ENCODE assay signal across 20 mouse cellular contexts in the genomic region with DNA sequence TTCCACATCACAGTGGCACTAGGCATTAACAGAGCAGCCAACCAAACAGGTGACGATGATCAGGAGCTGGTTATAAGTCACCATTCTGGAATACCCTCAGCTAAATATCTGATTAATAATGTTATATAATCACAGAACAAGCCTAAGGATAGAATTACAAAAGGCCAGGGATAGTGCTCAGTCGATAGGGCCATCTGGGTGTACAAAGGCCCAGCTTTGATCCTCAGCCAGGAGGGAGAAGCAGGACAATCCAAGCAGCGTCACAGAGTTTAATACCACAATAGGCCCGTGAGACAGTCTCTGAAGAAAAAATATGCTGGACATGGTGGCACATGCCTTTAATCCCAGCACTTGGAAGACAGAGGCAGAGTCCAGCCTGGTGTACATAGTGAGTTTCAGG. TPM values are rescaled to one million over a fixed set of nuclear protein-coding genes. Genes with fewer than 3 reads are reported as not detected.
DNase-seq lines count a peak whose midpoint lies in the region; TF ChIP-seq lines count a peak whose summit lies in the region.
"Had no signal": no experiment of that assay in that cellular context is flagged by ENCODE, and none has a peak within 500 bp of the region (broad histone marks: within the 10 kb centered on the region; RNA-seq: fewer than 3 reads in every experiment).

No protein-coding gene starts in this region.

- peak; percentile 12 for DNase-seq in cerebellum, adult 11-12 months
- no peak for DNase-seq in cerebellum, postnatal 25 days
- no peak for DNase-seq in layer of hippocampus, adult 2 months (ENCODE audit: low spot score in 2 of 2)
- DNase-seq in layer of hippocampus, postnatal 36 days, result no peak
- peak; percentile 29 for DNase-seq in brain, adult 2 months (ENCODE audit: low read depth, low spot score)
- DNase-seq: adrenal gland, adult 8-10 months; adrenal gland, postnatal 14 days; adrenal gland, postnatal 36 days; B cell, adult 2 months; cerebellum, adult 11 months; cerebellum, adult 2 months; cerebellum, adult 9-10 months; cerebellum, postnatal 10 days; cerebellum, postnatal 36 days; embryo, embryonic 11 days had no signal

- no peak for TF ChIP-seq CTCF in layer of hippocampus, adult 2 months (conservative IDR thresholded peaks at IDR 0.05)

- no peak overlapping the region for H3K4me3 ChIP-seq in layer of hippocampus, adult 2 months
- H3K4me3 ChIP-seq: embryonic facial prominence, embryonic 13.5 days; embryonic facial prominence, embryonic 15.5 days; erythroblast, embryonic 14.5 days; forebrain, embryonic 10.5 days; forebrain, embryonic 12.5 days had no signal

- peak overlapping the region; percentile 41; the same call in 1 of the 2 replicates for H3K27ac ChIP-seq in layer of hippocampus, adult 2 months
- H3K27ac ChIP-seq: embryonic facial prominence, embryonic 13.5 days; embryonic facial prominence, embryonic 15.5 days; forebrain, embryonic 10.5 days; forebrain, embryonic 12.5 days had no signal

RNA-seq across cellular contexts. Expression of a gene that starts 10.3 kb away (rescaled TPM):
- 10 to 100 TPM; 55.0 to 56.6 TPM for total RNA-seq in layer of hippocampus, adult 2 months (2021)
- 10 to 100 TPM; 58.7 to 61.1 TPM for total RNA-seq in layer of hippocampus, postnatal 36 days (2021)

RNA-seq across cellular contexts. Expression of a gene that starts 10.4 kb away (rescaled TPM):
- total RNA-seq in layer of hippocampus, adult 2 months (2021), result 10 to 100 TPM; 41.7 to 42.6 TPM
- 10 to 100 TPM; 39.7 to 41.8 TPM for total RNA-seq in layer of hippocampus, postnatal 36 days (2021)

RNA-seq across cellular contexts. Expression of a gene that starts 14.1 kb away (rescaled TPM):
- total RNA-seq in layer of hippocampus, adult 2 months (2021), result 1 to 10 TPM; 4.4 to 4.7 TPM
- total RNA-seq in layer of hippocampus, postnatal 36 days (2021), result 1 to 10 TPM; 3.6 to 3.9 TPM

RNA-seq across cellular contexts. Expression of a gene that starts 22.3 kb away (rescaled TPM):
- total RNA-seq in layer of hippocampus, adult 2 months (2021), result 10 to 100 TPM; 40.0 to 41.1 TPM
- total RNA-seq in layer of hippocampus, postnatal 36 days (2021), result 10 to 100 TPM; 42.1 to 53.7 TPM

RNA-seq across cellular contexts. Expression of a gene that starts 27.0 kb away (rescaled TPM):
- 10 to 100 TPM; 24.9 to 25.8 TPM for total RNA-seq in layer of hippocampus, adult 2 months (2021)
- 10 to 100 TPM; 27.0 to 28.0 TPM for total RNA-seq in layer of hippocampus, postnatal 36 days (2021)

Comparison
In these comparisons a context has a peak if more than half of its experiments do, and no peak if none do; other contexts are left out.
1. DNase-seq: peak in cerebellum, adult 11-12 months (single experiment) and brain, adult 2 months (single experiment); none in cerebellum, postnatal 25 days (0 of 2), layer of hippocampus, adult 2 months (0 of 2) and layer of hippocampus, postnatal 36 days (0 of 2).